Mouse (Mus musculus) cerebellum, adult 11 months (tissue): ENCODE data around the gene Olfr410.

Source experiments
- DNase-seq: peaks from one replicate; pipeline ENCODE4 v3.0.0; 2022

The Olfr410 gene

DNA sequence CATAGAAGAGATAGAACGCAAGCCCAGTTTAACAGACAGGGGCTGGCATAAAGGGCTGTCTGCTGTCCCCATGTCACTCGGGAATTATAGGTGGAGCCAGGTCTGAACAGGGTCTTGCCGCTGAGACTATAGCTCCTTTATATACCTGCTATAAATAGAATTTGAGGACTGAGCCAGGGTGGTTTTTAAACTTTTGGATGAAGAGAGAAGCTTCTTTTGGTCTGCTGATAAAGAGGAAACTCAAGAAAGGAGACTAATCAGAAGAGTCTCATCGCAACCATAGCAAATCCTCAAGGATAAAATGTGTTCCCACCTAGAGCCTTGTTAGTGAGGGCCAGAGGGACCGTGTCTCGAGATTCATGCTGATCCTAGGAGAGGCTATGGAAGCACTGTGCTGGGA is at the start of gene Olfr410:
Gene Olfr410, minus strand, starts transcription at position 101 of the 400 bp plus-strand sequence.
- no peak for DNase-seq

DNA sequence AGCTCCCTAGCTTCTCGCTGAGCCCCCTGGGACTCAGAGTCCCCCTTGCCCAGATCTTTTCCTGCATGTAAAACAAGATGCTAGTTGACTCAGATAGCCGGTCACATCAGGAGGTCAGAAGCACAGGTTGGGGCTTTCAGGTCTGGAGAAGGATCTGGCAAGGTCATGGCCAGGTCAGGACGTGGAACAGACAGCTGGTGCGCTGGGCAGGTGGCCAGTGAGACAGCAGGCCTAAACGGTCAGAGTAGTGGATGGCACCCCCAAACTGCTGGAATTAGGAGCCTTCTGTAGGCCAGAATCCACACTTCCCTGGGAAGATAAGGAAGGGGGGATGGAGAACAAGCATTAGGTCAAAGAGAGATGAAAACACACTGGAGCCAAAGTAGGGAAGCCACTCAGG is 49.4 kb upstream of the Olfr410 start:
- DNase-seq, result no peak

DNA sequence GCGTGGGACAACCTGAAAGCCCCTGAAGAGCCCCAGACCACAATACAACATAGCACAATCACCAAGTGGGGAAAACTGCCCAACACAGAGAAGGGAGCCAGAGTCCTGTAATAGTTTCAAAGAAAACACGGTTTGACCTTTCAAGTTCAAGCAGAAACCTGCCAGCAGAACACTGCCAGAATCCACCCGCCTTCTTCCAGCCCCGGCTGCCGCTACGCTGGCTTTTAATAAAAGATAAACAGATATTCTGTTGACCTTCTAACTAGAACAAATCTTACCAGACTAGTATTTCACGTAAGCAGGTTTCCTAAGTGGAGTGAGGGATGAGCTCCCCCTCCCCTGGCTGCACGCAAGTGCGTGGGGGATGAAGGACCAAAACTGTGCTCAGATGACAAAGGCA is 47.8 kb upstream of the Olfr410 start:
- no peak for DNase-seq

DNA sequence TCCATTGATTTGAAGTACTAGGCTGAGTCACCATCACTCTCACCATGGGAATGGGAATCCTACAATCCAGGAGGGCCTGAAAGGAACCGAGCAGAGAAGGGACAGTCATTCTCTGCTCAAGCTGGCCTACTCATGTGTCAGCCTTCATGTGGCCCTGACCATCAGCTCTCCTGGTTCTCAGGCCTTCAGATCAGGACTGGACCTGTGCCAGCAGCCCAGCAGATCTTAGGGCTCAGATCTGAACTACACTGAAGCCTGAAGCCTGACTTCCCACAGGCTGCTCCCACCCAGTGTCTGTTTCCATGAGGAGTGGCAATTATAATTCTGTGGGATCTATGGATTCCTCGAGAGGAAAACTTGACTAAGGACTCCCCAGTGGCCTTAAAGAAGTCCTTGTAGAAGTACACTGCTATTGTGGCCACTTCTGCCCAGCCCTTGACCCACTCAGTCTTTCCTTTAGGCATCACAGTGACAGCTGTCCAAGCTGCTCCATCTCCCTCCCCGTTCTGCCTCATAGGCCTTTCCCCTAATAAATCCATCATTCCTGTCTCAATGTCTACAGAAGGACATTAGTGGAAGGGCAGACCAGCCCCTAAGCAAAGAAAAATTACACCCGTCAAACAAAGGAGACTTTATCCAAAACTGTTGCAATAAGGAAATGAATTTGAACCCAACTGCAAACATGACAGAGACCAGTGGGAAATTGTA is 41.5 kb upstream of the Olfr410 start:
- DNase-seq, result no peak

DNA sequence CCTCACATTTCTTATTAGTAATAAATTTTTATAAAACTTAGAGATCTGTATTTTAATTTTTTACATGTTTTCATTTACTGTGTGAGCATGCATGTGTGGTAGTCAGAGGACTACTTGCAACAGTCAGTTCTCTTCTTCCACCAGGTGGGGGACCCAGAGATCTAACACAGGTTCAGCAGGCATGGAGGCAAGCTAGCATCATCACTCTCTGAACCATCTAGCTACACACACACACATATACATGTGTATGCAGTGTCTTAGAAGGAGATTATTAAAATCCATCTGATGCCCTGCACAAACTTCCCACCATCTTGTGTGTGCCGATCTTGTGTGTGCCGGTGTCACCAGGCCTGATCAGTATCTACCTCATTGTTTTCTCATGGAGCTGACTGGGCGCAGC is 39.0 kb upstream of the Olfr410 start:
- DNase-seq, result peak; percentile 28

DNA sequence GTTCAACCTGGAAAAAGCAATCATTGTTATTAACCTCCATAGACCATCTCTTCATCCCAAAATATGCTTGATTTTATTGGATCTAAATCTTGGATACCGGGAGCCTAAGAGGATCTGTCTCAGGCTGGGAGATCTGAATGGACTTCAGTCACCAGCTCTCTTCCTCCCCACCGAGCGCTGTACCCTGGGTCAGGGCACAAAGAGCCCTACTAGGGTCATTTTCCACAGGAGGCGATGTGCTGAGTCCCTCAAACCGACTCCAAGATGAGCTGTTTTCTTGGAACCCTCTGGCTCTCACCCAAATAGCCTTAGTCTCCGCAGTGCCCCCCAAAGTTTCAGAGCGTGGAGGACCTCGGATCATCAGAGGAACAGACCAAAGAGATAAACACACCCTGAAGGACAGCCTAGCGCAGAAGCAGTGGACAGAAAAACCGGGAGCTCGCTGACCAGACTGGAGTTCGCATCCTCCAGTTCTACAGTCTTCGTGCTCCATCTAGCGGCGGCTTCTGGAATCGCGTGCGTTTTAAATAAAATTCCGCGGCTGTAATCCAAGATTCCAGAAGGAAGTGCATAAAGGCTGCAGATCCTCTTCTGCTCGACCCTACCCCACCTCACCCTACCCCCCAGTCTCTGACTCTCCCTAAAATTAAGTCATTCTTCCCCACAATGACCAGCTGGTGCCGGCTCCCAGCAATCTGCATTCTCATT is 33.7 kb upstream of the Olfr410 start:
- peak; percentile 58 for DNase-seq

DNA sequence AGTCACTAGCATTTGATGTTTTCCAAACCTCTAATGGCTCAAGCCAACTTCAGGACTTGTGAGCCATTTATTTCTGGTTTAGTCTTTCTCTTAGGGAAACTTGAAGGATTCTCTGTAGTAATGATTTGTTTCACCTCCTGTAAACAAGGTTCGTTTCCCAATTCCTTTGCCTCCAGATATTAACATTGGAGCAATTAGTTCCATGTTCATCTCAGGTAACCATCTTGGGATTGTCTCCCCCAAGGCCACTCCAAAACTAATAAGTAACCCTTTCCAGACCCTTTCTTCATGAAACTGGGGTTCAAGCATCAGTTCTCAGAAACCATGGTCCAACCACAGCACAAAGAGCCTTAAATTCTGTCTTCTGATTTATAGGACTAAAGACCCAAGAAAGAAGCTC is 23.9 kb upstream of the Olfr410 start, which contains the start of gene Olfr412:
Gene Olfr412, plus strand, starts transcription at position 301 of the 400 bp plus-strand sequence.
- no peak for DNase-seq

DNA sequence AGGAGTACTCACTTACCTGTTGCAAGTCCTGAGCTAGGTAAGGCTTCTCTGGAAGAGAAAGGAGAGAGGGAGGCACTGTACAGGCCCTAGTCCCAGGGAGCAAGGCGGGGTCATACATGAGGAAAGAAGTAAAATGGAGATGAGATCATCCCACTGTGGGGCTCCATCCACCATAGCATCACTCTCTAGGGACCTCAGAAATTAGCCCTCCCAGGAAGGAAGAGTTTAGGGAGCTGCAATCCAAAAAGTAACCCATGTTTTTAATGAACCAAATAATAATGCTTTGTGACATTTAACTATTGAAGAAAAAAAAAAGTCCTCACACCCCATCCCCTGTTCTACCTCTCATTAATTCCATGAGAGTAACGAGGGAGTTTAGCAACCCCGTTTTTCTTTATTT is 14.7 kb upstream of the Olfr410 start, which contains the start of gene Olfr411:
Gene Olfr411, minus strand, starts transcription at position 101 of the 400 bp plus-strand sequence.
- no peak for DNase-seq

DNA sequence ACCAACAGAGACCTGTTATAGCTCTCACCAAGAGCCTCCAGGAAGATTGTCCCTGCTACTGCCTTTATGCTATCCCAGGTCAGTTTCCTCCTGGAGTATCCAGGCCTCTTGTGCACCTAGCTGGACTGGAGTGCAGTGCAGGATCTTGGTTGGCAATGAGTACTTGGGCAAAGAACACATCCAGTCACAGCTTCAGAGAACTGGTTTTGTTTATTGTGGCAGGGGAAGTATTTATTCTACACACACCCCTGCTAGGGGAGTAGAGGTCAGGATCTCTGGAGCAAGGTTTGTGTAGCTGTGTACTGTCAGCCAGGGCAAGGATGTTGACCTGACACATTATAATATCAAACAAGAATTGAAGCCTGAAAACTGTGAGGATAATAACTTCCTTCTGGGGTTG is 9.1 kb downstream of the Olfr410 start:
- no peak for DNase-seq

DNA sequence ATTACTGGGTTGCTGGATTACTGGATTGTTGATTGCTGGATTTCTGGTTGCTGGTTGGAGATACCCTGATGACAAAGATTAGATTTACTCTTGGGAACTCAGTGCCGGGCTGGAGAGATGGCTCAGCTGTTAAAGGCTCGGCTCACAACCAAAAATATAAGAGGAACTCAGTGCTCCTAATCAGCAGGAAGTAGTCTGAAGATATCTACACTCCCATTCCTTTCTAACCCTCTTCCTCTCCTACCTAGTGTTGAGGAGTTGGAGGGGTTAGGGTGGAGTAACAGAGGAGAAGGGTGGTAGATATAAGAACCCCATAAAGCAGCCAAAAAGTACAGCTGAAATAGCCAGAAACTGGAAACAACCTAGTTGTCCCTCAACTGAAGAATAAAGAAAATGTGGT is 11.8 kb downstream of the Olfr410 start:
- DNase-seq, result no peak

DNA sequence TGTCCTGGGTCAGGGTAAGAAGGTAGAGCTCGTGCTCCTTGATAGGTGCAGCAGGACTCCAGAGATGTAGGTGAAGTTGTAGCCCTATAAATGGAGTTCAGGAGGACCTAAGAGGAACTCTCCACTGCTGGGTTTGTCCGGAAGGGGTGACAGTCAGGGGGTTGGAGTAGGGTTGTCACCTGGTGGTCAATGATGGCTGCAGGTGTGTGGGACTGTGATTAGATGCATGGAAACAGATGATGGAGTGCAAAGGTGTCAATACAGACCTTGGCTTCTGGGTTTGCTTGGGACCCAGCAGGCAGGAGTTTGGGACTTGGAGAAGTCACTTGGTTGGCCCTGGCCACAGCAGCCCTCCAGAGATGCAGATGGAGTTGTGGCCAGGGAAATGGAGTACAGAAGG is 50.6 kb downstream of the Olfr410 start:
- no peak for DNase-seq

DNA sequence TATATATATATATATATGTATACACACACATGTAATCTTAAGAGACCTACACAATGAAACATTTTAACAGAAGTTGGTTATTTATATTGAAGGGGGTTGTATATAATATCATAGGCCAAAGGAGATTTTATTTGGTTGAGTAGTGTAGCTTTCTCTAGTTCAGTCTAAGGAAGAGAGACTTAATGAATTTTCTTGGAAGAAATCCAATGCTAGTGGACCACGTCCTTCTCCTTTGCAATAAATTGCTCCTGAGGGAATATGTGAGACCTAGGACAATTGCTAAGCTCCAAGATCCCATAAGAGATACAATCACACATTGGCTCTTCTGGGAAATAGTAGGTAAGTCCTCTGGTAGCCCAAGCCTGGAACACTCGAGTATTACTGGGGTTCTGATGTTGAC is 54.4 kb downstream of the Olfr410 start, which contains the start of gene Olfr59:
Gene Olfr59, plus strand, starts transcription at position 301 of the 400 bp plus-strand sequence.
- no peak for DNase-seq
